16 mouse cellular contexts compared by ENCODE assay signal in the genomic region with DNA sequence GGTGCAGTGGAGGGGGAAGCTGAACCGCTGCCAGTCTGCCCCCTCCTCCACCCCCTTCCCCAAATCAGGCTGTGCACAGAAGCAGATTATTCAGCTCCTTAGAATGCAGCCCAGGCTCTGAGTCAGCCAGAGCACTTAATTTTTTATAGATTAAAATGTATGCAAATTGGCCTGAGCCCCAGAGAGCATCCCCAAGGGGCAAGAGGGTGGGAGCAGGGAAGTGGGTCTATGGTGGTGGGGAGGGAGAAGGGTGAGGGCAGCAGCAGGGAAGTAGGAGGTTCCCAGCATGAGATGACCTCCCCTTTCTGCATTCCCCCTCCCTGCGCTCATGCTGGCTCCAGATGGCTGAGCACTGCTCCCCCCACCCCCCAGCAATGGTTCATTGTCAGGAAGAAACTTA. TPM values are rescaled to one million over a fixed set of nuclear protein-coding genes. Genes with fewer than 3 reads are reported as not detected.
DNase-seq lines count a peak whose midpoint lies in the region; ATAC-seq and TF ChIP-seq lines count a peak whose summit lies in the region.
"Had no signal": no experiment of that assay in that cellular context is flagged by ENCODE, and none has a peak within 500 bp of the region (broad histone marks: within the 10 kb centered on the region; RNA-seq: fewer than 3 reads in every experiment).

No protein-coding gene starts in this region.

- H3K27me3 ChIP-seq in forebrain, embryonic 16.5 days (replicated peaks; ENCODE audit: control insufficient read depth, insufficient read depth, low read length): no peaks in the 10 kb centered on the region
- no peaks in the 10 kb centered on the region for H3K27me3 ChIP-seq in forebrain, postnatal 0 days (ENCODE audit: insufficient read depth, low read length)
- H3K27me3 ChIP-seq in neural tube, embryonic 12.5 days (replicated peaks): no peaks in the 10 kb centered on the region
- H3K27me3 ChIP-seq in midbrain, postnatal 0 days (ENCODE audit: insufficient read depth, low read length): no peaks in the 10 kb centered on the region
- no peaks in the 10 kb centered on the region for H3K27me3 ChIP-seq in lung, postnatal 0 days (replicated peaks; ENCODE audit: insufficient read depth, low read length)
- H3K27me3 ChIP-seq: intestine, embryonic 15.5 days; megakaryocyte, embryonic 14.5 days had no signal

- DNase-seq in forebrain, postnatal 0 days: no peak
- DNase-seq in neural tube, embryonic 10.5 days (ENCODE audit: extremely low spot score, low spot score): no peak
- no peak for DNase-seq in midbrain, postnatal 0 days (ENCODE audit: low spot score)
- no peak for DNase-seq in lung, postnatal 0 days (ENCODE audit: low spot score)
- DNase-seq in right cerebral cortex, adult 18-20 months: no peak
- DNase-seq: cerebellum, adult 8-10 months; embryo, embryonic 11 days; heart, postnatal 14 days; kidney, postnatal 10 days; lung, embryonic 14.5 days; retina, postnatal 1 day had no signal

- H3K4me1 ChIP-seq in forebrain, embryonic 16.5 days (replicated peaks; ENCODE audit: control insufficient read depth, insufficient read depth, low read length): peaks cover 17% of the 10 kb centered on the region
- peaks cover 8% of the 10 kb centered on the region; the same call in 1 of the 2 replicates for H3K4me1 ChIP-seq in forebrain, postnatal 0 days (ENCODE audit: insufficient read depth)
- peaks cover 13% of the 10 kb centered on the region for H3K4me1 ChIP-seq in neural tube, embryonic 12.5 days
- H3K4me1 ChIP-seq in cortical plate, adult 2 months (ENCODE audit: control insufficient read depth, insufficient read depth, low read length): peaks cover 2% of the 10 kb centered on the region; the same call in 1 of the 2 replicates
- peaks cover 7% of the 10 kb centered on the region; the same call in 1 of the 2 replicates for H3K4me1 ChIP-seq in midbrain, postnatal 0 days (ENCODE audit: insufficient read depth, low read length)
- H3K4me1 ChIP-seq in lung, postnatal 0 days (ENCODE audit: insufficient read depth, low read depth, low read length): peaks cover 4% of the 10 kb centered on the region; the same call in 1 of the 2 replicates

- TF ChIP-seq EP300 in lung, postnatal 0 days (IDR thresholded peaks at IDR 0.05): no peak

- H3K36me3 ChIP-seq in forebrain, embryonic 16.5 days (ENCODE audit: control insufficient read depth, insufficient read depth): 0 out of 2 replicates have a peak, but pooled peaks cover 4% of the 10 kb centered on the region
- H3K36me3 ChIP-seq in forebrain, postnatal 0 days (ENCODE audit: insufficient read depth): peaks cover 27% of the 10 kb centered on the region
- H3K36me3 ChIP-seq in neural tube, embryonic 12.5 days: peaks cover 23% of the 10 kb centered on the region
- H3K36me3 ChIP-seq in midbrain, postnatal 0 days (ENCODE audit: insufficient read depth, low read length): peaks cover 32% of the 10 kb centered on the region
- H3K36me3 ChIP-seq in lung, postnatal 0 days (ENCODE audit: insufficient read depth, low read length): no peaks in the 10 kb centered on the region

- no peak for ATAC-seq in forebrain, embryonic 16.5 days
- ATAC-seq in forebrain, postnatal 0 days: no peak
- no peak for ATAC-seq in neural tube, embryonic 12.5 days (ENCODE audit: low FRiP score, low read depth)
- ATAC-seq in midbrain, postnatal 0 days (ENCODE audit: low FRiP score): no peak
- ATAC-seq in lung, postnatal 0 days: no peak
- ATAC-seq: intestine, embryonic 15.5 days had no signal

- H3K4me3 ChIP-seq in forebrain, embryonic 16.5 days (replicated peaks; ENCODE audit: low read length): no peak overlapping the region
- no peak overlapping the region for H3K4me3 ChIP-seq in forebrain, postnatal 0 days (ENCODE audit: low read depth, low read length)
- no peak overlapping the region for H3K4me3 ChIP-seq in neural tube, embryonic 12.5 days
- H3K4me3 ChIP-seq in cortical plate, adult 2 months (ENCODE audit: insufficient read depth, low read length): no peak overlapping the region
- no peak overlapping the region for H3K4me3 ChIP-seq in midbrain, postnatal 0 days (ENCODE audit: low read depth, low read length)
- no peak overlapping the region for H3K4me3 ChIP-seq in lung, postnatal 0 days (ENCODE audit: low read depth, low read length)
- H3K4me3 ChIP-seq: intestine, embryonic 15.5 days; megakaryocyte, embryonic 14.5 days had no signal

- no peak for TF ChIP-seq CTCF in forebrain, postnatal 0 days (IDR thresholded peaks at IDR 0.05; ENCODE audit: low read depth)
- no peak for TF ChIP-seq CTCF in cortical plate, adult 2 months (IDR thresholded peaks at IDR 0.05; ENCODE audit: extremely low read depth, insufficient read depth, low read length)
- no peak for TF ChIP-seq CTCF in midbrain, postnatal 0 days (IDR thresholded peaks at IDR 0.05)
- TF ChIP-seq CTCF in lung, postnatal 0 days (IDR thresholded peaks at IDR 0.05): no peak

- H3K27ac ChIP-seq in forebrain, embryonic 16.5 days (ENCODE audit: low read length): peak overlapping the region; percentile 23; the same call in 1 of the 2 replicates
- no peak overlapping the region for H3K27ac ChIP-seq in forebrain, postnatal 0 days (ENCODE audit: low read depth, low read length)
- no peak overlapping the region; the same call in 1 of the 2 replicates for H3K27ac ChIP-seq in neural tube, embryonic 12.5 days
- peak overlapping the region; percentile 83 for H3K27ac ChIP-seq in cortical plate, adult 2 months (ENCODE audit: insufficient read depth, low read length)
- H3K27ac ChIP-seq in midbrain, postnatal 0 days (ENCODE audit: low read depth, low read length): no peak overlapping the region
- H3K27ac ChIP-seq in lung, postnatal 0 days (ENCODE audit: low read length): no peak overlapping the region
- H3K27ac ChIP-seq: intestine, embryonic 15.5 days had no signal

- no peak overlapping the region for H3K4me2 ChIP-seq in forebrain, embryonic 16.5 days (ENCODE audit: low read length)
- H3K4me2 ChIP-seq in forebrain, postnatal 0 days (ENCODE audit: low read depth): no peak overlapping the region
- 0 out of 2 replicates have a peak overlapping the region, but pooled peaks have one; percentile 2 for H3K4me2 ChIP-seq in neural tube, embryonic 12.5 days (replicated peaks)
- H3K4me2 ChIP-seq in midbrain, postnatal 0 days (ENCODE audit: low read depth, low read length, poor library complexity, severe bottlenecking): no peak overlapping the region
- H3K4me2 ChIP-seq in lung, postnatal 0 days (replicated peaks; ENCODE audit: low read depth, low read length): no peak overlapping the region
- H3K4me2 ChIP-seq: intestine, embryonic 15.5 days; lung, embryonic 14.5 days had no signal

- WGBS in forebrain, embryonic 16.5 days: 51% methylated on average over 2 of the region's 2 CpGs
- WGBS in forebrain, postnatal 0 days: 75% methylated on average over 2 of the region's 2 CpGs
- WGBS in neural tube, embryonic 12.5 days: 45% methylated on average over 2 of the region's 2 CpGs
- 37% methylated on average over 2 of the region's 2 CpGs for WGBS in midbrain, postnatal 0 days
- 91% methylated on average over 1 of the region's 2 CpGs for WGBS in lung, postnatal 0 days

- H3K9ac ChIP-seq in forebrain, embryonic 16.5 days (replicated peaks; ENCODE audit: low read depth, low read length): no peak overlapping the region
- H3K9ac ChIP-seq in forebrain, postnatal 0 days: no peak overlapping the region
- H3K9ac ChIP-seq in neural tube, embryonic 12.5 days: no peak overlapping the region
- peak overlapping the region; percentile 13; the same call in 1 of the 2 replicates for H3K9ac ChIP-seq in midbrain, postnatal 0 days (replicated peaks; ENCODE audit: low read length, poor library complexity, severe bottlenecking)
- H3K9ac ChIP-seq in lung, postnatal 0 days (replicated peaks; ENCODE audit: low read depth): no peak overlapping the region
- H3K9ac ChIP-seq: intestine, embryonic 15.5 days; lung, embryonic 14.5 days had no signal

- no peaks in the 10 kb centered on the region for H3K9me3 ChIP-seq in forebrain, embryonic 16.5 days (ENCODE audit: control insufficient read depth, low read length)
- no peaks in the 10 kb centered on the region for H3K9me3 ChIP-seq in forebrain, postnatal 0 days (ENCODE audit: low read length)
- H3K9me3 ChIP-seq in neural tube, embryonic 12.5 days: no peaks in the 10 kb centered on the region
- no peaks in the 10 kb centered on the region for H3K9me3 ChIP-seq in midbrain, postnatal 0 days (ENCODE audit: low read length)
- no peaks in the 10 kb centered on the region for H3K9me3 ChIP-seq in lung, postnatal 0 days (ENCODE audit: low read length)
- H3K9me3 ChIP-seq: intestine, embryonic 15.5 days; megakaryocyte, embryonic 14.5 days had no signal

- TF ChIP-seq POLR2A in cortical plate, adult 2 months (IDR thresholded peaks at IDR 0.05; ENCODE audit: extremely low read depth, insufficient read depth, low read length): no peak

RNA-seq across cellular contexts. Expression of gene Dph1, which starts 6.1 kb away (rescaled TPM):
- polyA plus RNA-seq in forebrain, embryonic 16.5 days (2015; fragmentation: Nextera tagmentation; extraction: Ambion mirVana): 15.4 and 16.1 TPM in 2 replicates
- total RNA-seq in forebrain, postnatal 0 days (2014; rRNA removed): 19.5 and 21.0 TPM in 2 replicates
- 12.7 and 13.8 TPM in 2 replicates for polyA plus RNA-seq in forebrain, postnatal 0 days (2015; fragmentation: Nextera tagmentation; extraction: Ambion mirVana)
- 16.7 and 18.4 TPM in 2 replicates for polyA plus RNA-seq in neural tube, embryonic 12.5 days (2016; fragmentation: Nextera tagmentation; extraction: Ambion mirVana)
- polyA plus RNA-seq in cortical plate, adult 2 months (2012; rRNA removed): 29.1 and 30.9 TPM in 2 replicates
- total RNA-seq in midbrain, postnatal 0 days (2014; rRNA removed): 17.4 and 19.9 TPM in 2 replicates
- 10.8 and 12.1 TPM in 2 replicates for polyA plus RNA-seq in midbrain, postnatal 0 days (2015; fragmentation: Nextera tagmentation; extraction: Ambion mirVana)
- 11.3 and 14.8 TPM in 2 replicates for polyA plus RNA-seq in lung, postnatal 0 days (2015; fragmentation: Nextera tagmentation; extraction: Ambion mirVana)

RNA-seq across cellular contexts. Expression of gene Ovca2, which starts 6.4 kb away (rescaled TPM):
- 18.0 and 20.8 TPM in 2 replicates for polyA plus RNA-seq in forebrain, embryonic 16.5 days (2015; fragmentation: Nextera tagmentation; extraction: Ambion mirVana)
- total RNA-seq in forebrain, postnatal 0 days (2014; rRNA removed): 15.5 and 19.6 TPM in 2 replicates
- 11.5 and 16.3 TPM in 2 replicates for polyA plus RNA-seq in forebrain, postnatal 0 days (2015; fragmentation: Nextera tagmentation; extraction: Ambion mirVana)
- polyA plus RNA-seq in neural tube, embryonic 12.5 days (2016; fragmentation: Nextera tagmentation; extraction: Ambion mirVana): 23.1 and 23.9 TPM in 2 replicates
- polyA plus RNA-seq in cortical plate, adult 2 months (2012; rRNA removed): 19.5 and 21.4 TPM in 2 replicates
- 14.2 and 26.0 TPM in 2 replicates for total RNA-seq in midbrain, postnatal 0 days (2014; rRNA removed)
- 10.4 and 12.7 TPM in 2 replicates for polyA plus RNA-seq in midbrain, postnatal 0 days (2015; fragmentation: Nextera tagmentation; extraction: Ambion mirVana)
- 19.7 and 22.0 TPM in 2 replicates for polyA plus RNA-seq in lung, postnatal 0 days (2015; fragmentation: Nextera tagmentation; extraction: Ambion mirVana)

RNA-seq across cellular contexts. Expression of gene Rtn4rl1, which starts 8.6 kb away (rescaled TPM):
- polyA plus RNA-seq in forebrain, embryonic 16.5 days (2015; fragmentation: Nextera tagmentation; extraction: Ambion mirVana): 5.5 and 6.3 TPM in 2 replicates
- 10.6 and 11.0 TPM in 2 replicates for total RNA-seq in forebrain, postnatal 0 days (2014; rRNA removed)
- polyA plus RNA-seq in forebrain, postnatal 0 days (2015; fragmentation: Nextera tagmentation; extraction: Ambion mirVana): 11.9 and 15.6 TPM in 2 replicates
- 9.9 and 14.5 TPM in 2 replicates for polyA plus RNA-seq in neural tube, embryonic 12.5 days (2016; fragmentation: Nextera tagmentation; extraction: Ambion mirVana)
- 37.9 and 40.1 TPM in 2 replicates for polyA plus RNA-seq in cortical plate, adult 2 months (2012; rRNA removed)
- total RNA-seq in midbrain, postnatal 0 days (2014; rRNA removed): 15.4 and 18.5 TPM in 2 replicates
- polyA plus RNA-seq in midbrain, postnatal 0 days (2015; fragmentation: Nextera tagmentation; extraction: Ambion mirVana): 16.2 and 17.5 TPM in 2 replicates
- polyA plus RNA-seq in lung, postnatal 0 days (2015; fragmentation: Nextera tagmentation; extraction: Ambion mirVana): 3.6 and 4.3 TPM in 2 replicates

RNA-seq across cellular contexts. Expression of gene Hic1, which starts 15.7 kb away (rescaled TPM):
- polyA plus RNA-seq in forebrain, embryonic 16.5 days (2015; fragmentation: Nextera tagmentation; extraction: Ambion mirVana): 1.2 and 2.3 TPM in 2 replicates
- 4.2 and 4.5 TPM in 2 replicates for total RNA-seq in forebrain, postnatal 0 days (2014; rRNA removed)
- 1.7 TPM in 2 replicates for polyA plus RNA-seq in forebrain, postnatal 0 days (2015; fragmentation: Nextera tagmentation; extraction: Ambion mirVana)
- polyA plus RNA-seq in neural tube, embryonic 12.5 days (2016; fragmentation: Nextera tagmentation; extraction: Ambion mirVana): 17.1 and 17.8 TPM in 2 replicates
- 3.0 and 3.8 TPM in 2 replicates for polyA plus RNA-seq in cortical plate, adult 2 months (2012; rRNA removed)
- total RNA-seq in midbrain, postnatal 0 days (2014; rRNA removed): 7.1 and 8.0 TPM in 2 replicates
- polyA plus RNA-seq in midbrain, postnatal 0 days (2015; fragmentation: Nextera tagmentation; extraction: Ambion mirVana): 1.4 and 1.5 TPM in 2 replicates
- 9.9 and 13.4 TPM in 2 replicates for polyA plus RNA-seq in lung, postnatal 0 days (2015; fragmentation: Nextera tagmentation; extraction: Ambion mirVana)

Comparison
In these comparisons a context has a peak if more than half of its experiments do, and no peak if none do; other contexts are left out.
1. H3K27ac ChIP-seq: peak in forebrain, embryonic 16.5 days (single experiment) and cortical plate, adult 2 months (single experiment); none in forebrain, postnatal 0 days (single experiment), neural tube, embryonic 12.5 days (single experiment), midbrain, postnatal 0 days (single experiment) and lung, postnatal 0 days (single experiment).